Mouse (Mus musculus) megakaryocyte-erythroid progenitor cell, adult 5-6 weeks (primary cell): Measurements from ENCODE around the gene Rbbp6. TPM values are rescaled to one million over a fixed set of nuclear protein-coding genes. Genes with fewer than 3 reads are reported as not detected.

ENCODE experiments used
- ATAC-seq: replicated peaks from 2 replicates; pipeline ENCODE4 v1.8.0; 2016; ENCODE audit warnings: mild to moderate bottlenecking, inconsistent platforms; ENCODE audit not compliant: severe bottlenecking, poor library complexity, low FRiP score, low TSS enrichment
- total RNA-seq, 2 experiments: library from RNA; stranded (forward) in 1 of 2; stranded (reverse) in 1 of 2; fragments of 200-1000, 215-1000 nt in 1 of 2; fragments of >200 nt in 1 of 2; fragmentation: Nextera tagmentation in 1 of 2; gene quantifications; 2 replicates each; pipeline ENCODE4 v1.2.3; 2014 to 2017

Gene Rbbp6
- total RNA-seq, 2 experiments from 2014 or later = 95.3 to 143 TPM

DNA sequence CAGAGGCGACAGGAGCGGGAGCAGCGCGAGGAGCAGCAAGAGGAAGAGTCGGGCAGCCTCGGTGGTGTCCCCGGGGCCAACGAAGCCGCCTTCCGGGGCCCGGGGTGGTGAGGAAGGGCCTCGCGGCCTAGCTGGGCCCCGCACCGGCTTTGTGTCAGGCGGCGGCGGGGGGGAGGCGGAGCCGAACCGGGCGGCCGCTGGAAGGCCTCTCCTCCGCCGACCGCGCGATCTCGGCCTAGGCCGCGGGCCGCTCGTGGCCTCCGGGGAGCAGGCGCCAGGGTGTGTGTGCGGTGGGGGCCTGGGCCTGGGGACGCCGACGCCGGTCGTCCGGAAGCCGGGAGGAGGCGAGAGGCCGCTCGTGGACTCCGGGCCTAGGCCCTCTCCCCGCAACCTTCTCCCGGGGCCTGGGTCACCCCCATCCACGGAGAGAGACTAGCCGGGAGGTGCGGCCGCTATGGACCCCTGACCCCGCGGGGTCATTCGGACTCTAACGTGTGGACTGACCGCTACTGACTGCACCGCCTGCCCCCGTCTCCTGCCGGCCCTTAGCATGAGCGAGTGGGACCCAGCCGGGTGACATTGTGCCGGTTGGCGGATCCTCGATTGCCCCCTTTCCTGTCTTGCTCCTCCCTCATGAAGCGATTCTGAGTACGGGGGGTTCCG is 4.8 kb downstream of the Rbbp6 start:
- peak; percentile 20; the same call in 1 of the 2 replicates for ATAC-seq

DNA sequence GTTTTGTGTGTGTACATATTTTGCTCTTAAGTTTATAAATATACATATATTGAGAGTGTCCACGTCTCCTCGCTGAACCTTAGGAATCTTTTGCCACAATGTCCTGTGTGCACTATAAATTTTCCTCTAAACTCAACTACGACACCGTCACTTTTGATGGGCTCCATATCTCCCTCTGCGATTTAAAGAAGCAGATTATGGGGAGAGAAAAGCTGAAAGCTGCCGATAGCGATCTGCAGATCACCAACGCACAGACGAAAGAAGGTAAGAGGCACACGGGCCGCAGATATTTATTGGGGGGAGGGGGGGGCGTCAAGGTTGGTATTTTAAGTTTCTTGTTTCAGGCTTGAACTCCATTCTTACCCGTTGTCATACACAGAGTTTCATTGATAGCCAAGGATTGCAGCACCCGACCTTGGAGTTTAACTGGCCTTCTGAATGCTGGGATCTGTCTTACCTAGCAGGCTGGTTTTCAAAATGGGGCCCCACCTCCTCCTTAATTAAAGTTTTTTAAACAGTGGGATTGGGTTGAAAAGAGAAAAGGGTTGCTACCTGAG is 5.5 kb downstream of the Rbbp6 start:
- no peak; the same call in 1 of the 2 replicates for ATAC-seq

GRCm38 (mm10) chr7:122972006-122972689 is 6.7 kb downstream of the Rbbp6 start:
- no peak for ATAC-seq

- ATAC-seq = no peak
Observed at GRCm38 (mm10) chr7:122979514-122979913, 14.0 kb downstream of the Rbbp6 start.

DNA sequence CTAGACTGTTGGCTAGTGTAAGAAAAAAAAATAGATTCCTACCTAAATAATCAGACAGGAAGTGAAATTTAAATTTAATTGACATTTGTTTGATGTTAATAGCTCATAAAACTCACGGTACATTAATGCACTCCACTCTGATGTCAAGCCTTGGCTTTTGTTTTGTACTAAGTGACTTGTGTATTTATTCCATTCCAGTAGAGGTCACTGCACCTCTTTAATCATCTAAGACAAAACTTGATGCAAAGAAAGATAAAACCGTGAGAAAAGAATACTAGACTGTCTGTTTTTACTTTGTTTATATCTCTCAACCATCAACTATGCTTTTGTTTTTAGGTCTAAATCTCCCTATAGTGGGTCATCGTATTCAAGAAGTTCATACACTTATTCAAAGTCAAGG is 32.7 kb downstream of the Rbbp6 start:
- no peak for ATAC-seq

- ATAC-seq = no peak
Observed at GRCm38 (mm10) chr7:122999871-123000396, 34.4 kb downstream of the Rbbp6 start.

- no peak for ATAC-seq
Observed at GRCm38 (mm10) chr7:123000796-123001195, 35.3 kb downstream of the Rbbp6 start.

- no peak for ATAC-seq
Observed at GRCm38 (mm10) chr7:123001341-123002027, 36.0 kb downstream of the Rbbp6 start.

- no peak for ATAC-seq
Observed at GRCm38 (mm10) chr7:123002028-123002410, 36.5 kb downstream of the Rbbp6 start.

GRCm38 (mm10) chr7:123003207-123003606 is 37.7 kb downstream of the Rbbp6 start:
- no peak for ATAC-seq

DNA sequence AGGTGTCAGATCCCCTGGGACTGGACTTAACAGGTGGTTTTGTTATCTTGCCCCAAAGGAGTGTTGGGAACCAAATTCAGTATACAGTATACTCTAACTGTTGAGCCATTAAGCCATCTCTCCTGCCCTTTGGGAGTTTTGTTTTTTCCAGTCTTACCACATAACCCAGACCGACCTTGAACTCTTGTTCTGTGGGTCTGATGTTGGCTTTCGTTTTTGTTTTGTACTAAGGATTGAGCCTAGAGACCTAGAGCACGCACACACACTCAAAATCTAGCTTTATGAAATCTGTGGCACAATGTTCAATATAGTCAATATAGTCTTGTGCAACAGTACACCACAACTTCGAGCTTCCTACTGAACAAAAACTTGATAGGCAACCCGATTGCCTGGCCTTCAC is 39.0 kb downstream of the Rbbp6 start:
- no peak for ATAC-seq

- ATAC-seq = no peak
Observed at GRCm38 (mm10) chr7:123006251-123006650, 40.8 kb downstream of the Rbbp6 start.

DNA sequence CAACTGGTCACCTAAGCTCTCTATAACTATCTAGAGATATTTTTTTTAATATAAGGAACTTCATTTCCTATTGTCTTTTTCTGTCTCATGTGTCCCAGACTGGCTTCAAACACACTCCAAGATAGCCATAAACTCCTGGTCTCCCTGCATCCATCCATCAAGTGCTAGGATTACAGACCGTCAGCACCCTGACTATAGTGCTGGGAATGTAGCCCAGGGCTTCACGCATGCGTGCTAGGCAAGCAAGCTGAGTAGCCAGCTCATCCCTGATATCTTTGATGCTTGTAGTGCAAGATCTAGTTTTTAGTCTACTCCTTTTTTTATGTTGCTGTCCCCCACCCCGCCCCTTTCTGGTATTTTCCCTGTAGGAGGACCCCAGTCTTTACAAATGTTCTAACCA is 42.3 kb downstream of the Rbbp6 start:
- ATAC-seq = no peak

GRCm38 (mm10) chr7:123013466-123013865 is 48.0 kb downstream of the Rbbp6 start:
- ATAC-seq = no peak

DNA sequence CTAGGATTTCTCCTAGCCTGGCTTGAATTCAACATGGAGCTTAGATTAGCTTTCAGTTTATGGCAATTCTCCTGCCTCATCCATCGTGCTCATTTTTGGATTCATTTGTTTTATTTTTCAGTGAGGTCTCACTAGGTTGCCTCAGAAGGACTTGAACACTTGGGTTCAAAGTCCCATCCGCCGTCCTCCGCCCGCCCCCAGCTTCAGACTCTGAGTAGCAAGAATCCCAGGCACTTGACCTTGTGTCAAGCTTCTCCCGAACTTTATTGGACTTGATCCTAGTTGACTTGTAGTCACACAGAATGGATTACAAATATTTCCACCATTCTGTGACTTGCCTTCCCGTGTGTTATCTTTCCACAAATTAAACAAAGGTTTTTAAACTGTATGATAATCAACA is 49.2 kb downstream of the Rbbp6 start:
- ATAC-seq = no peak

DNA sequence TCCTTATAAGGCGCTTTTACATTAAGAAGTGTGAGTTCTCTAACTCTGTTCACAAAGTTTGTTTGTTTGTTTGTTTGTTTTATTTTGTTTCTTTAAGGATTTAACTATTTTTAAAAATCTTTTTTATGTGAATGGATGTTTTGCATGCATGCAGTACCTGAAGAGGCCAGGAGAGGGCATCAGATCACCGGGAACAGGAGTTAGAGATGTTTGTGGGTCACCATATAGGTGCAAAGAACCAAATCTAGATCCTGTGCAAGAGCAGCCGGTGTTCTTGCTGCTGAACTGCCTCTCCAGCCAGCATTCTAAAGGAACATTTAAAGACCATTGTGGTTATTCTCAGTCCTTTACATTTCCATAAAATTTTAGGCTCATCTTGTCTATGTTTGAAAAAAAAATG is 52.1 kb downstream of the Rbbp6 start:
- ATAC-seq = 0 out of 2 replicates have a peak, but pooled peaks have one; percentile 39

- ATAC-seq = no peak
Observed at GRCm38 (mm10) chr7:123025123-123025522, 59.6 kb downstream of the Rbbp6 start.

- no peak for ATAC-seq
Observed at GRCm38 (mm10) chr7:123030295-123030694, 64.8 kb downstream of the Rbbp6 start.

DNA sequence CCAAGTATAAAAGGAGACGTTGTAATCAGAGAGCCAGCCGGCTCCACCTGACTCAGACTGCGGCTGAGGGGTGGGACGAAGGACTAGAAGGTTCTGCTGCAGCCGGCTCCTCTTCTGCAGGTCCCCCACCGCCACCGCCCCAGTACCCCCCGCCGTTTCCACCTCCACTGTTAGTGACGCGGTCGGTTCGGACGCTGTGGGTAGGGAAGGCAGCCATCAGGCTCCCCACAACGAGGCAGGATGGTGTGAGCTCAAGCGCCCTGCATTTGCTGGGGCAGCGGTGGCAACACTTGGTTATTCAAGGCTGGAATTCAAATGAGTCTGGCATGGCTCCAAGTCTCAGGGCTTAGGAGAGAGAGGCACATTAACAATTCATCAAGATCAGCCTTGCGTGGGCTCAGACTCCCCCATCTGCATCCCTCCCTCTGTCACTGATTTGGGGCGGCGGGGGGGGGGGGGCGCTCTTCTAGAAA is 65.3 kb downstream of the Rbbp6 start:
- ATAC-seq = peak; percentile 36

- ATAC-seq = no peak
Observed at GRCm38 (mm10) chr7:123031211-123031743, 65.8 kb downstream of the Rbbp6 start.
